Comparison of ENCODE assay signal across 29 mouse cellular contexts in genomic region chr10:20571521-20571920, GRCm38 (mm10).
DNase-seq lines count a peak whose midpoint lies in the region; ATAC-seq and TF ChIP-seq lines count a peak whose summit lies in the region.
"Had no signal": no experiment of that assay in that cellular context is flagged by ENCODE, and none has a peak within 500 bp of the region (broad histone marks: within the 10 kb centered on the region; RNA-seq: fewer than 3 reads in every experiment).

No protein-coding gene starts in this region.

- TF ChIP-seq POLR2A in embryonic fibroblast, embryonic 13.5 days (IDR thresholded peaks at IDR 0.05; ENCODE audit: low read depth, low read length): no peak

- H3K27me3 ChIP-seq in embryonic facial prominence, embryonic 14.5 days (replicated peaks; ENCODE audit: control insufficient read depth, insufficient read depth, low read length): no peaks in the 10 kb centered on the region
- H3K27me3 ChIP-seq in embryonic facial prominence, embryonic 10.5 days (replicated peaks; ENCODE audit: low read depth, poor library complexity, severe bottlenecking): no peaks in the 10 kb centered on the region
- H3K27me3 ChIP-seq: CH12.LX; embryonic facial prominence, embryonic 13.5 days; heart, embryonic 12.5 days; heart, embryonic 15.5 days; hindbrain, embryonic 13.5 days; intestine, embryonic 15.5 days had no signal

- H3K4me1 ChIP-seq in embryonic facial prominence, embryonic 14.5 days (ENCODE audit: control insufficient read depth, insufficient read depth, low read length): 0 out of 2 replicates have a peak, but pooled peaks cover 2% of the 10 kb centered on the region
- no peaks in the 10 kb centered on the region for H3K4me1 ChIP-seq in embryonic facial prominence, embryonic 10.5 days
- no peaks in the 10 kb centered on the region for H3K4me1 ChIP-seq in embryonic fibroblast, embryonic 13.5 days (ENCODE audit: control insufficient read depth, insufficient read depth, low read length)
- H3K4me1 ChIP-seq: hindbrain, embryonic 10.5 days; hindbrain, embryonic 13.5 days; intestine, embryonic 15.5 days had no signal

- H3K4me3 ChIP-seq in embryonic facial prominence, embryonic 14.5 days (ENCODE audit: low read depth, low read length): no peak overlapping the region
- no peak overlapping the region for H3K4me3 ChIP-seq in embryonic facial prominence, embryonic 10.5 days
- H3K4me3 ChIP-seq in embryonic fibroblast, embryonic 13.5 days (ENCODE audit: insufficient read depth, low read length): no peak overlapping the region
- H3K4me3 ChIP-seq: embryonic facial prominence, embryonic 13.5 days; heart, embryonic 12.5 days; heart, embryonic 15.5 days; hindbrain, embryonic 10.5 days; hindbrain, embryonic 13.5 days; intestine, embryonic 15.5 days had no signal

- DNase-seq in embryonic facial prominence, embryonic 14.5 days (ENCODE audit: low spot score): peak; percentile 63
- no peak for DNase-seq in embryonic facial prominence, embryonic 10.5 days (ENCODE audit: low spot score)
- DNase-seq in heart, adult 18-20 months: peak; percentile 25 to 27
- DNase-seq in heart, adult 11 months: no peak
- DNase-seq in lung, postnatal 36 days: peak; percentile 45
- DNase-seq in lung, postnatal 4 days: no peak
- DNase-seq in kidney, adult 8-10 months: no peak
- DNase-seq: adrenal gland, adult 2 months; adrenal gland, postnatal 36 days; B cell, adult 2 months; cerebellum, adult 18-20 months; cerebellum, adult 9-11 months; cerebellum, postnatal 25 days; forebrain, postnatal 0 days; gastrocnemius, postnatal 25 days; heart, postnatal 10 days; heart, postnatal 36 days; kidney, adult 11 months had no signal

- H3K9me3 ChIP-seq in embryonic facial prominence, embryonic 14.5 days (ENCODE audit: control insufficient read depth, low read length): no peaks in the 10 kb centered on the region
- no peaks in the 10 kb centered on the region for H3K9me3 ChIP-seq in embryonic facial prominence, embryonic 10.5 days
- H3K9me3 ChIP-seq: embryonic facial prominence, embryonic 13.5 days; G1E; heart, embryonic 12.5 days; heart, embryonic 15.5 days; hindbrain, embryonic 10.5 days; hindbrain, embryonic 13.5 days; intestine, embryonic 15.5 days had no signal

- ATAC-seq in embryonic facial prominence, embryonic 14.5 days (ENCODE audit: low read depth): no peak
- ATAC-seq: forebrain, embryonic 14.5 days; forebrain, postnatal 0 days; hindbrain, embryonic 16.5 days; intestine, embryonic 15.5 days had no signal

- WGBS in embryonic facial prominence, embryonic 14.5 days: 74% methylated on average over 2 of the region's 2 CpGs
- WGBS in embryonic facial prominence, embryonic 10.5 days: 89% methylated on average over 2 of the region's 2 CpGs

- H3K9ac ChIP-seq in embryonic facial prominence, embryonic 14.5 days (ENCODE audit: low read depth, low read length): no peak overlapping the region
- H3K9ac ChIP-seq: embryonic facial prominence, embryonic 13.5 days; forebrain, postnatal 0 days; heart, embryonic 12.5 days; heart, embryonic 15.5 days; hindbrain, embryonic 13.5 days; intestine, embryonic 15.5 days had no signal

- H3K4me2 ChIP-seq in embryonic facial prominence, embryonic 14.5 days (ENCODE audit: low read depth, low read length): no peak overlapping the region
- H3K4me2 ChIP-seq: embryonic facial prominence, embryonic 13.5 days; heart, embryonic 12.5 days; heart, embryonic 15.5 days; hindbrain, embryonic 13.5 days; intestine, embryonic 15.5 days had no signal

- H3K27ac ChIP-seq in embryonic facial prominence, embryonic 14.5 days (replicated peaks; ENCODE audit: low read depth, low read length): no peak overlapping the region
- no peak overlapping the region for H3K27ac ChIP-seq in embryonic facial prominence, embryonic 10.5 days (replicated peaks)
- H3K27ac ChIP-seq in embryonic fibroblast, embryonic 13.5 days (ENCODE audit: insufficient read depth, low read length): peak overlapping the region; percentile 45; the same call in 1 of the 2 replicates
- H3K27ac ChIP-seq: embryonic facial prominence, embryonic 13.5 days; heart, embryonic 15.5 days; hindbrain, embryonic 10.5 days; hindbrain, embryonic 13.5 days; intestine, embryonic 15.5 days had no signal

- H3K36me3 ChIP-seq in embryonic facial prominence, embryonic 14.5 days (ENCODE audit: control insufficient read depth, insufficient read depth, low read length): no peaks in the 10 kb centered on the region
- no peaks in the 10 kb centered on the region for H3K36me3 ChIP-seq in embryonic facial prominence, embryonic 10.5 days (replicated peaks)
- H3K36me3 ChIP-seq: embryonic facial prominence, embryonic 13.5 days; G1E; heart, embryonic 12.5 days; heart, embryonic 15.5 days; hindbrain, embryonic 10.5 days; hindbrain, embryonic 13.5 days; intestine, embryonic 15.5 days had no signal

- no peak for TF ChIP-seq CTCF in embryonic fibroblast, embryonic 13.5 days (IDR thresholded peaks at IDR 0.05; ENCODE audit: borderline replicate concordance, insufficient read depth, low read length)

Comparison
In these comparisons a context has a peak if more than half of its experiments do, and no peak if none do; other contexts are left out.
1. DNase-seq: peak in embryonic facial prominence, embryonic 14.5 days (single experiment), heart, adult 18-20 months (2 of 2) and lung, postnatal 36 days (single experiment); none in embryonic facial prominence, embryonic 10.5 days (single experiment), heart, adult 11 months (single experiment), lung, postnatal 4 days (0 of 2) and kidney, adult 8-10 months (0 of 2).